ENCODE assay signal across 40 mouse cellular contexts in the genomic region with DNA sequence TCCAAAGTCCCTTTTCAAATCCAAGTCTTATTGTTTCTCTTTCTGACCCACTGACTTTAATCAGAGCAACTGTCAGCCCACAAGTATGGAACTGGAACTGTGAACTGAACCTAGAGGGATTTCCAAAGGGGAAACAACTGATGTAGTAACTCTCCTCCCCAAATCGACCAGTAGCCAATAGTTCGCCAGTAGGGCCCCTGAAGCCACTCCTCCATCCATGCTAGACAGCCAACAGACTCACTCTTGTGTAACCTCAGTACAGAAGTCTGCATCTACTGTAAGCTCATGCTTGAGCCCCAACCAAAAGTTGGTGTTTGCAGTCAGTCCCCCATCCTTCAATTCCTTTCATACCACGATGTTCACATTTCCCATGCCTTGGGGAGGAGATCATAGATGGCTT. TPM values are rescaled to one million over a fixed set of nuclear protein-coding genes. Genes with fewer than 3 reads are reported as not detected.
DNase-seq lines count a peak whose midpoint lies in the region; ATAC-seq lines count a peak whose summit lies in the region.
"Had no signal": no experiment of that assay in that cellular context is flagged by ENCODE, and none has a peak within 500 bp of the region (broad histone marks: within the 10 kb centered on the region; RNA-seq: fewer than 3 reads in every experiment).

No protein-coding gene starts in this region.

- no peaks in the 10 kb centered on the region for H3K9me3 ChIP-seq in liver, embryonic 16.5 days (replicated peaks; ENCODE audit: control insufficient read depth, low read length)
- H3K9me3 ChIP-seq: forebrain, embryonic 12.5 days; G1E; heart, embryonic 12.5 days; hindbrain, embryonic 10.5 days; hindbrain, embryonic 15.5 days; limb, embryonic 12.5 days; liver, embryonic 15.5 days; midbrain, embryonic 10.5 days; midbrain, embryonic 15.5 days had no signal

- WGBS in liver, embryonic 16.5 days (ENCODE audit: insufficient replicate concordance) = 49% methylated on average over 3 of the region's 3 CpGs

- H3K4me3 ChIP-seq in liver, embryonic 16.5 days (ENCODE audit: low read depth, low read length) = no peak overlapping the region
- H3K4me3 ChIP-seq: erythroblast, embryonic 14.5 days; forebrain, embryonic 12.5 days; heart, embryonic 12.5 days; hindbrain, embryonic 10.5 days; hindbrain, embryonic 15.5 days; layer of hippocampus, adult 2 months; limb, embryonic 12.5 days; liver, embryonic 15.5 days; midbrain, embryonic 10.5 days; midbrain, embryonic 15.5 days had no signal

- intact Hi-C loops in left cerebral cortex, postnatal 14 days (cut with DNase I) = no loop called here

- no peaks in the 10 kb centered on the region for H3K27me3 ChIP-seq in liver, embryonic 16.5 days (ENCODE audit: control insufficient read depth, insufficient read depth, low read depth, low read length)
- H3K27me3 ChIP-seq: heart, embryonic 12.5 days; limb, embryonic 12.5 days; liver, embryonic 15.5 days; midbrain, embryonic 15.5 days had no signal

- H3K9ac ChIP-seq in liver, embryonic 16.5 days (ENCODE audit: low read depth, low read length) = no peak overlapping the region
- H3K9ac ChIP-seq: forebrain, embryonic 12.5 days; heart, embryonic 12.5 days; hindbrain, embryonic 15.5 days; limb, embryonic 12.5 days; liver, embryonic 15.5 days; midbrain, embryonic 15.5 days had no signal

- no peak overlapping the region for H3K27ac ChIP-seq in liver, embryonic 16.5 days (ENCODE audit: low read length)
- H3K27ac ChIP-seq: forebrain, embryonic 12.5 days; hindbrain, embryonic 10.5 days; hindbrain, embryonic 15.5 days; layer of hippocampus, adult 2 months; limb, embryonic 12.5 days; liver, embryonic 15.5 days; macrophage; midbrain, embryonic 10.5 days; midbrain, embryonic 15.5 days had no signal

- H3K4me2 ChIP-seq in liver, embryonic 16.5 days (ENCODE audit: low read depth, low read length) = no peak overlapping the region
- H3K4me2 ChIP-seq: forebrain, embryonic 12.5 days; heart, embryonic 12.5 days; hindbrain, embryonic 15.5 days; limb, embryonic 12.5 days; liver, embryonic 15.5 days; midbrain, embryonic 15.5 days had no signal

- no peaks in the 10 kb centered on the region for H3K36me3 ChIP-seq in liver, embryonic 16.5 days (ENCODE audit: control insufficient read depth, insufficient read depth)
- H3K36me3 ChIP-seq: forebrain, embryonic 12.5 days; G1E; heart, embryonic 12.5 days; hindbrain, embryonic 10.5 days; hindbrain, embryonic 15.5 days; limb, embryonic 12.5 days; liver, embryonic 15.5 days; midbrain, embryonic 10.5 days; midbrain, embryonic 15.5 days had no signal

- peak; percentile 58 for ATAC-seq in liver, embryonic 16.5 days (ENCODE audit: low read depth)
- peak; percentile 90 for ATAC-seq in granulocyte monocyte progenitor cell, adult 5-6 weeks (replicated peaks; ENCODE audit: poor library complexity, severe bottlenecking)
- ATAC-seq in monocyte, adult 5-6 weeks (replicated peaks; ENCODE audit: insufficient number of reproducible peaks, low FRiP score, low TSS enrichment, poor library complexity, severe bottlenecking) = peak; percentile 59
- ATAC-seq in erythroid progenitor cell, adult 5-6 weeks (replicated peaks; ENCODE audit: low FRiP score, poor library complexity, severe bottlenecking) = no peak
- ATAC-seq: midbrain, embryonic 15.5 days had no signal

- no peak for DNase-seq in liver
- peak; percentile 42 for DNase-seq in Muller cell, postnatal 12 days (ENCODE audit: inconsistent ontology term)
- DNase-seq in left cerebral cortex, postnatal 14 days (ENCODE audit: low spot score in 2 of 2) = no peak
- DNase-seq: adrenal gland, postnatal 25 days; cerebellum, adult 18-20 months; cerebellum, postnatal 10 days; gastrocnemius, postnatal 14 days; heart, adult 18-20 months; kidney, adult 18-20 months; kidney, postnatal 36 days; thymus, adult 2 months; thymus, postnatal 36 days had no signal

- H3K4me1 ChIP-seq in liver, embryonic 16.5 days (ENCODE audit: control insufficient read depth, low read depth, low read length) = no peaks in the 10 kb centered on the region
- H3K4me1 ChIP-seq: liver, embryonic 15.5 days had no signal

RNA-seq across cellular contexts. Expression of gene Gng11, which starts 3.0 kb away (rescaled TPM):
- 29.6 and 31.0 TPM in 2 replicates for polyA plus RNA-seq in liver, embryonic 16.5 days (2015; fragmentation: Nextera tagmentation; extraction: Ambion mirVana)
- total RNA-seq in granulocyte monocyte progenitor cell, adult 5-6 weeks (2014; fragmentation: Nextera tagmentation) = 6.1 and 9.3 TPM in 2 replicates
- total RNA-seq in granulocyte monocyte progenitor cell, adult 5-6 weeks (2017) = 2.6 and 4.8 TPM in 2 replicates
- 2.9 to 80.3 TPM (median 5.3 TPM) in 3 replicates for total RNA-seq in monocyte, adult 5-6 weeks (2017)
- total RNA-seq in erythroid progenitor cell, adult 5-6 weeks (2015; ENCODE audit: low replicate concordance) = not detected in 2 replicates
- not detected in 2 replicates for total RNA-seq in erythroid progenitor cell, adult 5-6 weeks (2017; ENCODE audit: low replicate concordance)
- total RNA-seq in left cerebral cortex, postnatal 14 days (2021) = 10 to 100 TPM; 10.4 to 11.3 TPM
- total RNA-seq: G1E had no signal
- polyA plus RNA-seq: G1E had no signal

RNA-seq across cellular contexts. Expression of gene Gngt1, which starts 7.1 kb away (rescaled TPM):
- polyA plus RNA-seq in liver, embryonic 16.5 days (2015; fragmentation: Nextera tagmentation; extraction: Ambion mirVana) = 0.11 TPM in 1 of 2 replicates, not detected in the other
- total RNA-seq in granulocyte monocyte progenitor cell, adult 5-6 weeks (2014; fragmentation: Nextera tagmentation) = not detected in 2 replicates
- total RNA-seq in granulocyte monocyte progenitor cell, adult 5-6 weeks (2017) = not detected in 2 replicates
- total RNA-seq in monocyte, adult 5-6 weeks (2017) = 0.32 to 1.8 TPM in 2 of 3 replicates, not detected in the other
- not detected in 2 replicates for total RNA-seq in erythroid progenitor cell, adult 5-6 weeks (2015; ENCODE audit: low replicate concordance)
- not detected in 2 replicates for total RNA-seq in erythroid progenitor cell, adult 5-6 weeks (2017; ENCODE audit: low replicate concordance)
- not detected for total RNA-seq in left cerebral cortex, postnatal 14 days (2021)
- total RNA-seq: adrenal gland, adult 18-20 months; adrenal gland, postnatal 25 days; gastrocnemius, postnatal 14 days; heart, adult 18-20 months; layer of hippocampus, adult 2 months; layer of hippocampus, postnatal 14 days; left cerebral cortex, postnatal 10 days; neutrophil, adult 5-6 weeks had no signal
- polyA plus RNA-seq: brain, embryonic 14.5 days; C2C12; cortical plate, adult 2 months; erythroblast, embryonic 14.5 days; forebrain, embryonic 12.5 days; G1E; heart, embryonic 12.5 days; heart, postnatal 0 days; hindbrain, embryonic 10.5 days; hindbrain, embryonic 15.5 days; intestine, embryonic 14.5 days; kidney, embryonic 16.5 days; limb, embryonic 12.5 days; liver, embryonic 15.5 days; lung, embryonic 16.5 days; macrophage; midbrain, embryonic 10.5 days; midbrain, embryonic 15.5 days; neural tube, embryonic 11.5 days; thymus, adult 2 months had no signal

RNA-seq across cellular contexts. Expression of gene Tfpi2, which starts 12.0 kb away (rescaled TPM):
- polyA plus RNA-seq in liver, embryonic 16.5 days (2015; fragmentation: Nextera tagmentation; extraction: Ambion mirVana) = 26.2 and 27.9 TPM in 2 replicates
- total RNA-seq in granulocyte monocyte progenitor cell, adult 5-6 weeks (2014; fragmentation: Nextera tagmentation) = 1.3 TPM in 1 of 2 replicates, not detected in the other
- total RNA-seq in granulocyte monocyte progenitor cell, adult 5-6 weeks (2017) = 0.73 and 3.3 TPM in 2 replicates
- not detected in 3 replicates for total RNA-seq in monocyte, adult 5-6 weeks (2017)
- 5.9 TPM in 1 of 2 replicates, not detected in the other for total RNA-seq in erythroid progenitor cell, adult 5-6 weeks (2015; ENCODE audit: low replicate concordance)
- total RNA-seq in erythroid progenitor cell, adult 5-6 weeks (2017; ENCODE audit: low replicate concordance) = not detected in 2 replicates
- under 1 TPM; 0.21 to 0.35 TPM for total RNA-seq in left cerebral cortex, postnatal 14 days (2021)
- total RNA-seq: G1E; layer of hippocampus, adult 2 months; neutrophil, adult 5-6 weeks had no signal
- polyA plus RNA-seq: erythroblast, embryonic 14.5 days; G1E; macrophage had no signal
